Mouse (Mus musculus): Measurements from ENCODE around the gene Rnf26.

Gene Rnf26

DNA sequence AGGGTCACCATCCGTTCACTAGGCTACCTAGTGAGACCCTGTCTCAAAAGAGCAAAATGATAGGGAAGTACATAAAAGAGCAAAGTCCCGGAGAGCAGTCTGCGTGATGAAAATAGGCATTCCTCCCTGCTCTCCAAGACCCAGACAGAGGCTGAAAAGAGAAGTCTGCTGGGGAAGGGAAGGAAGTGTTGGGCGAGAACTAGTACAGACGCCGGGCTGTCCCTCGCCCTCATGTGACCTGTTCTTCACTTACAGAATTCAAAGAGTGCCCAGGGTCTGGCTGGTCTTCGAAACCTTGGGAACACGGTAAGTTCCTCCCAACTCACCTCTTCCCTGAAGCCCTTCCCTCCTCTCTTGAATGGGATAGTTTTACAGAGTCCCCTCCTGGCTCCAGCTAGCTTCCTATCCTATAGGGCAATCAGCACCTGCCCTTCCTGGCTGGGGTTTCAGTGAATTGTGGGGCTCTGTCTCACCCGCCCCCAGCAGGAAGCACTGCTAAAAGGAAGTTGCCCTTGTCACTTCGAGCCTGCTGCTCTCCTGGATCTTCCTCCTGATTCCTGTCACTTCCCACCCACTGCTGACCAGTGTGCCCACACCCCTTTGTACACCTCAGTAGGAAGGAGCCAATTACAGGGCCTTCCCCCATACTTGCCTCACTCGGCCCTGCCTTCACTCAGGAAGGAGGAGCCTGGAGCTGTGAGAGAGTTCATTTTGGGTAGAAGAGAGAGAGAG is 24.3 kb downstream of the Rnf26 start:
- no peak for DNase-seq (ENCODE audit: low read depth)

DNA sequence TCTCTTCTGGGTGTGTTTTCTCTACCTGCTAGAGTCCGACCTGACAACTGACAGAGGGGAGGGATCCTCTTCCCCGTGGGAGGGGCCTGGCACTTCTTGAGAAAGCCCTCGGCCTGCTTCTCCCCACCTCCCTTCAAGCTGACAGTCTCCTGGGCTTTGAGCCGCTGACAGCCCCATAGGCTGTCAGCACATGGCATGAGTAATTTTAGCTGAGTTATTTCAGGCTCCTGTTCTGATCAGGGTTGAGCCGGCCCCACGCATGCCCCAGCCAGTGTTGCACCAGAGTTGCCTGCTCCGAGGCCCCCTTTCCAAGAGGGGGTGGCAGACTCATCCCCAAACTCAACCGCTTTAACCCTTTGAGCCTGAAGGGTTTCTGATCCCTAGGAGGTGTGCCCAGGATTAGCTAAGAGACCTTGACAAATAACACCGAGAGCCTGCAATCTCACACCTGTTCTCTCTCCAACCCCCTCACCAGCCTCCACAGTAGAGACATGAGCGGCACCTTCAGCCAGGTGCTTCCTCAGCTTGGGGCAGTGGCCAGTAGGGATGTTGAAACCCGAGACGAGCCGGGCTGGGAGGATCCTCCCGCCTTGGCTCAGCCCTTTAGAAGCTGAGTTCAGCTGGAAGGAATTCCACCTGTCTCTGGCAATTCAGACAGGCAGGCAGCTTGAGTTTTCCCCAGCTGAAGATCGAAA is 25.4 kb downstream of the Rnf26 start:
- DNase-seq (ENCODE audit: low read depth) = peak; percentile 80

- DNase-seq (ENCODE audit: low read depth) = no peak
Observed at GRCm38 (mm10) chr9:44086960-44087359, 26.4 kb downstream of the Rnf26 start.

DNA sequence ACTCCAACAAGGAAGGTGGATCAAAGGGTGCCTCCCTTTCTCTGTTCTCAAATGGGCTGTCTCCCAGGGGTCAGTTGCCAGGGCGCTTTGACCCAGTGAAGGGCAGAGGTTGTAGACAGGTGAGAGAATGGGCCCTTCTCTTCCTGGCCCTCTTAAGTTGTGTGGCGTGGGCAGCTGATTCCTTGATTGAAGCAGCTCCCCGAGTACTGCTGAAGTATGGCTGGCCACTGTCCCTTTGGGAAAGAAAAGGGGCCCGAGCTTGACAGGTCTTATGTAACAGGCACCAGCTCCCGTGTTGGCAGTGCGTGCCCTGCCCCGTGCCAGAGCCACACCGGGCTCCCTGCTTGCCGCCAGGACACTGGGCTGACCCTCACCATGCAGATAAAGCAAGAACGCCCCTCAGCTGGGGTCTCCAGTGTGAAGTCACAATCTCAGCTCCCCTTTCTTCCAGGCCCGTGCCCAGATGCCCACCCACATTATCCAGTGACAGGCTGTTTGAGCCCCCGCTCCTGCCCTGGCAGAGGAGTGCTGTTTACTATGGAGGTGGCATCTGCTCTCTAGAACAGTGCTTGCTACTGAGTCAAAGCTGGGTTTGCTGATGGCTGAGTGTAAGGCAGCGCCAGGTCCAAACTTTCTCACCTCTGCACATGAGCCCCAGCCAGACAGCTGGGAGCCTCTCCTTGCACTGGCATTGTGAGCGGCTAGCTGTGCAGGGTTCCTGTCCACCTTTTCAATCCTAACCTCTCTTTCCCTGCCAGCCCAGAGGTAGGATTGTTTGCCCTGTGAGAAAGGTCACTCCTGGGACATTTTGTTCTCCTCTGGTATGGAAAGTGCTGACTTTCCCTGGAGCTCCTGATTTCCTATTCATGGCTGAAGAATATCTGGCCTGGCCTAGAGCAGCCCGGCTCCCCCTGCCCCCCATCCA is 27.3 kb downstream of the Rnf26 start:
- DNase-seq (ENCODE audit: low read depth) = no peak

GRCm38 (mm10) chr9:44085276-44085675 is 28.0 kb downstream of the Rnf26 start:
- DNase-seq (ENCODE audit: low read depth) = no peak

DNA sequence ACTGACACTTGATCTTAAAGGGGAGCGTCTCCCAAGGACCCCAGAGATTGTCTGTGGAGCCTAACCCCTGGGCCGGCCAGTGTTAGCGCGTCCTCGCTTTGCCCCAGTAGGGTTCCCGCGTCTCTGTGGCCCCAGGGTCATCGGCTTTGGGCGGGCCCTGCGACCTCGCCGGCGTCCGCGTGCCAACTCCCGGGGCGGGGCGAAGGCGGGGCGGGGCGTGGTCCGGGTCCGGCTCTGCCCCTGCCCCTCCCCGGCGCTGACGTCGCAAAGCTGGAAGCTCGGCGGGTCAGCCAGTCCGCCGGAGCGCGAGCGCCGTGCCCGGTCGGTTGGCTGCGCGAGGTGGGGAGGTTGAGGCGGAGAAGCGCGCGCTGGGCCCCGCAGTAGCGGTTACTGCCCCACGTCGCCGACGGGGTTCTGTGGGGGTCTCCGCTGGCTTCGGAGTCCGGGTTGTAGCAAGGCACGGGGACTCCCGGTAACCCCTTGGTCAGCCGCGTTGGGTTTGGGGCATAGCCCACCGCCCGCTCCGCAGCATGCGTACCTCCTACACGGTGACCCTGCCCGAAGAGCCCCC is 28.6 kb downstream of the Rnf26 start:
- DNase-seq (ENCODE audit: low read depth) = peak; percentile 80

- no peak for DNase-seq (ENCODE audit: low read depth)
Observed at GRCm38 (mm10) chr9:44084236-44084635, 29.1 kb downstream of the Rnf26 start.

DNA sequence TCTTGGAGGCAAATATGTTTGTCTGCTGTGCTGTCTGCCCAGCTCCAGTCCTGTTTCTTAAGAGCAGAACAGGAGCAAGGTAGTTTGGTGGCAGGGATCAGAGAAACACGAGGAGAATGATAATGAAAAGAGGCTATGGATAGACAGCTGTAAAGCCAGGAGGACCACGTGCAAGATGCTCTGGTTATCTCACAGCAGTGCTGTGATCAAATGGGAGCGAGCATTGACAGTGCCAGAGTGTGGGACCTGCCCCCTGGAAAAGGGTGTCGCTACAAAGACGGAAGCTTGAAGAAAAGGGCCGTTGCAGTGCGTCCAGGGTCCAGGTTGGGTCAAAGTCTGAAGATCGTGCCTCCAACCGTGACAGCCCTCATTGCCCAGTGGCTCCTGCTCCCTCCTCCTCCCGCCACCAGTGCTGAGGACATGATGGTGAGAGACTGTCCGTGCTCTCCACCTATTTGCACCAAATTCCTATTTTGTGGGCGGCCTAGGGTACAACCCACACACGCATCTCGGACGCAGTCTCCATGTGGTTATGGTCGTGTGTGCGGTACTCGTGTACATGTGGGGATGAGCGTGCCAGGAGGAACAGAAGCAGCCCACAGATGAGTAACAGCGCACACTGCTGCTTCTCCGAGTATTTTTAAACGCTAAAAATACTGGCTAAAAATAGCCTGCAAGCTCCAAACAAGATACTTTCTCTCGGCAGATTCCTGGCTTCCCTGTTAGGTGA is 29.8 kb downstream of the Rnf26 start:
- DNase-seq (ENCODE audit: low read depth) = peak; percentile 22

DNA sequence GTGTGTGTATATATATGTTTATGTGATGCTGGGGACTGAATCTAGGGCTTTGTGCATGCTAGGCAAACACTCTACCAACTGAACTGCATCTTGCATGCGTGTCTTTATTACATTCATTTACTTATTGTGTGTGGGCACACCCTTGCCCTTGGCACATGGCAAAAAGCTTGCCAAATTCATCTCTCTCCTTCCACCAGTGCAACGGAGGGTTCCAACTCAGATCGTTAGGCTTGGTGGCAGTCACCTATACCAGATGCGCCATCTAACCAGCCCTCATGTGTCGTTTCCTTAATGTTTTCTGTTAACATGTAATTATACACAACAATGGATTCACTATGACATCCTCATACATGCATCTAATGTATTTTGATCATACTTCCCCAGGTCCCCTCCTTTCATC is 31.1 kb downstream of the Rnf26 start:
- DNase-seq (ENCODE audit: low read depth) = no peak

GRCm38 (mm10) chr9:44081581-44081980 is 31.7 kb downstream of the Rnf26 start:
- DNase-seq (ENCODE audit: low read depth) = no peak

DNA sequence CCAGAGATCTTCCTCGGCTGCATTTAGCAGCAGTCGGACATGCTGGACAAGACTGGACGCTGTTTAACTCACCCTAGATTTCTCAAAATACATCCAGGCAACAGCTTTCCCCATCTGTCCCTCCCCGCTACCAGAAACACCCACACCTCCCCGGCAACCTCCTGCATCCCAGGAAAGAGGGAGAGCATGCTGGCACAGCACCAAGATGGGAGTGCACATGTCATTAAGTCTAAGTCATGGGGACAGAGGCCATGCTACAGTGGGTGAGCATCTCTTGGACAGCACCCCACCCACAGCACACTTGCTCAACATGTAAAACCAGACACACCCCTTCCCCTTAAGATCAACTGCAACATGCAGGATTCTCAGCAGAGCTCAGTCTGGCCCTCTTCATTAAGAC is 32.4 kb downstream of the Rnf26 start:
- peak; percentile 22 for DNase-seq (ENCODE audit: low read depth)

GRCm38 (mm10) chr9:44079997-44080780 is 33.1 kb downstream of the Rnf26 start:
- DNase-seq (ENCODE audit: low read depth) = no peak

DNA sequence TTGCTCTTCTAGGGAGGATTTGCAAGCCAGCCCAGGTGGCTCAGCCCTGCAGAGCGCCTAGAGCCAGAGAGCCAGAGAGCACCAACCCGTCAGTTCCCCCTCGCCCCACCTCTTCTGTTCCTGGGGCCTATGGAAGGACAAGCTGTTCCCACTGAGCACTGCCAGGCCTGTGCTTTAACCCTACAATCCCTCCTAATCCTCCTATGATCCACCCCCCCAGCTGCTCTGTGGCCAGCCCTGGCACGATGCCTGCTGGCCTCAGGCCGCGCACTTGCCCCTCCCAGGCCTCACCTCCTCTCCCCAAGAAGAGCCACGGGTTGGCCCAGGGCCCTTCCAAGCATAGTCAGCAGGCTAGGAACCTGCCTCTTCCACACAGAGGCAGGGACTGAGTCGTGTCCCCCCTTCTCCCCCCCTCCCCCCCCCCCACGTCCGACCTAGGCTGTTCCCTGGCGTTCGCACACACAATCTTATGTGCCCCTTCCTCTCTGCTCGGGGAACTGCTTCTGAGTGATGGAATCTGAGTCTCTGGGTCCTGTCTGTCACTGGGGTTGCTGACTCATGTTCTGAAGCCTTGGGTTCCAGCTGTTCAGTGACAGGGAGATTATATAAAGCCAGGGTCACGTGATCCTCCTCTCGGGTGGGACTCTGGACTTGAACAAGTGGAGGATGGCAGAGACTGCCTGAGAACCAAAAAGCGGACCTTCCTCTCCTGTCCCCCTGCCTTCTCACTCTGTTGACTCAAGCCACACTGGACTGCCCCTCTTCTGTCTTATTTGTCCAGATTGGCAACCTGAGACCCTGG is 34.2 kb downstream of the Rnf26 start:
- DNase-seq (ENCODE audit: low read depth) = peak; percentile 92

DNA sequence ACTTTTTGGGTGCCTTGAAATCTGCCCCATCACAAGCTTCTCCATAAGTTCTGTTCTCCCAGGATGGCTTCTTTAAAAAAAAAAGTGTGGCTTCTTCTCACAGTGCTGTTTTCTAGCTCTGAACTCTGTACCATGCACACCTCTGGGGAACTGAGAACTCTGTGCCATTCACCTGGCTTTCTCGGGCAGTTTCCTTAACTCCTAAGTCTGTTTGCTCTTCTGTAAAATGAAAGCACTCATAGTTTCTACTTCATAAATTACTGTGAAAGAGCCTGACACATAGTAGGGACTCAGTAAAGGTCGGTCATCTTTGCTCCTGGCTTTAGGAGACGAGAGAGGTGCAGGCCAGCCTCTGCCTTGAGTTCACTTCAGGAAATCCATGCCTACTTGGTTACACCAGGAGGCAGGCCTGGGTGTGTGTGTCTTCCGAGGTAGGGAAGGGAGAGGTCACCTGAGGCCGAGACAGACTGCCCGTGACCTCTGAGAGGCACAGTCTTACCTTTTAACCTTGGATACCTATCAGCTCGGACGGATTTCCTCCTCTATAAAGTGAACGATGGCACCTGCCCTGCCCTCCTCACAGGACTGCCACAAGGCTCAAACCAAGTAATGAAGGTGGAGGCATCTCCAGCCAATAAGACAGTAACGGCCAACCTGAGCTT is 35.0 kb downstream of the Rnf26 start:
- DNase-seq (ENCODE audit: low read depth) = no peak

GRCm38 (mm10) chr9:44077266-44077910 is 35.9 kb downstream of the Rnf26 start:
- no peak for DNase-seq (ENCODE audit: low read depth)

DNA sequence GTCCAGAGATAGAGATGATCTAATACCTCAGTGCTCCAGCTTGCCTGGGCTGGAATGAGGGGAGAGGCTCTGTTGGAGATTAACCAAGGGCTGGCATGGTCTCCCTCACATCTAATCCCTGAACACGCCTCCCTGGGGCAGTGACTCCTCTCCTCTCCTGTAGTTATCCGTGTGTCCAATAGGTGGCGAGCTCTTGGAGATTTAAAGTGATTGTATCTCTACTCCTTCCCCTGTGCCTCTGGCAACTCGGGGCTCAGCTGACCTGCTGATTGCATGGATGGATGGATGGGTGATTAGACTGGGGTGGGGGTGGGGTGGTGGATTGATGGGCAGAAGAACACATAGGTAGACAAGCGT is 36.6 kb downstream of the Rnf26 start:
- peak; percentile 80 for DNase-seq (ENCODE audit: low read depth)

DNA sequence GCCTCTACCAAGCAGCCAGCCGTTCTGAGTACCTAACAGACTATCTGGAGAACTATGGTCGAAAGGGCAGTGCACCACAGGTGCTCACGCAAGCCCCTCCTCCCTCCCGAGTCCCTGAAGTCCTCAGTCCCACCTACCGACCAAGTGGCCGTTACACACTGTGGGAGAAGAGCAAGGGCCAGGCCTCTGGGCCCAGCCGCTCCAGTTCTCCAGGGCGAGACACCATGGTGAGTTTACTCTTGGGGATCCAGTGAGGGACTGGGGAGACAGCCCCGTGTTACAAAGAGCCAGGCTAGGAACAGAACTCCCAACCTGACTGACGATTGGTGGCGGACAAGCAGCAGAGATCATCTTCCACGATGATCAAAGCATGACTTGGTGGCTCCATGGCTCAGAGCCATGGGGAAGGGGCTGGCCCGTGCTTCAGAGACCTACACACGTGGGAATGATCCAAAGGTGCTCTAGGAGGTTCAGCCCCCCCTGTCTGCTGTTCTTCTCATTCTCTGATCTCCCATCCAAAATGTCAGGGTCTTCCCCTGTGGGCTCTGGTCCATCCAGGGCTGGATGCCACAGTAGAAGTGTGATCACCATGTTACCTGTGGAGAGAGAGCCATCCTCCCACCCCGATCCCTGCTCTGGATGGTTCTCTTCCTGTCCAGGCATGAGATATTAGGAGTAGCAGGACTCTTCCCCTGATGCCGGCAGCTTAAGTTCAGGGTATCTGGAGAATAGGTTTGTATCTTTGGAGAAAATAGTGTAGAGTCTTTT is 37.1 kb downstream of the Rnf26 start:
- DNase-seq (ENCODE audit: low read depth) = no peak

Measured in NIH3T3 (cell line).